ENCODE assay signal across 19 mouse cellular contexts in genomic region chr2:178169983-178170382, GRCm38 (mm10). TPM values are rescaled to one million over a fixed set of nuclear protein-coding genes. Genes with fewer than 3 reads are reported as not detected.
"Had no signal": no experiment of that assay in that cellular context is flagged by ENCODE, and none has a peak within 500 bp of the region (broad histone marks: within the 10 kb centered on the region; RNA-seq: fewer than 3 reads in every experiment).

No protein-coding gene starts in this region.

- H3K27me3 ChIP-seq: limb, embryonic 12.5 days; limb, embryonic 15.5 days; neural tube, embryonic 12.5 days had no signal

- H3K4me3 ChIP-seq: limb, embryonic 12.5 days; limb, embryonic 15.5 days; neural tube, embryonic 12.5 days had no signal

- H3K4me2 ChIP-seq: limb, embryonic 12.5 days; limb, embryonic 15.5 days; liver, embryonic 11.5 days; lung, embryonic 14.5 days; neural tube, embryonic 12.5 days had no signal

- H3K36me3 ChIP-seq: limb, embryonic 12.5 days; limb, embryonic 15.5 days; neural tube, embryonic 12.5 days had no signal

- H3K4me1 ChIP-seq: limb, embryonic 12.5 days; limb, embryonic 15.5 days had no signal

- H3K27ac ChIP-seq: kidney, postnatal 0 days; limb, embryonic 12.5 days; limb, embryonic 15.5 days; liver, embryonic 14.5 days; macrophage; neural tube, embryonic 12.5 days; stomach, postnatal 0 days had no signal

- DNase-seq: kidney, adult 2 months; kidney, postnatal 25 days; left cerebral cortex, postnatal 4 days; liver, postnatal 0 days; lung, embryonic 14.5 days; right cerebral cortex, postnatal 4 days; thymus, adult 2 months; thymus, postnatal 14 days had no signal

- ATAC-seq: intestine, postnatal 0 days; liver, postnatal 0 days; lung, postnatal 0 days had no signal

- H3K9ac ChIP-seq: limb, embryonic 12.5 days; limb, embryonic 15.5 days; liver, embryonic 14.5 days; liver, postnatal 0 days; lung, embryonic 14.5 days; neural tube, embryonic 12.5 days had no signal

- H3K9me3 ChIP-seq: limb, embryonic 12.5 days; limb, embryonic 15.5 days; neural tube, embryonic 12.5 days had no signal

RNA-seq across cellular contexts. Expression of gene Phactr3, which starts 51.2 kb away (rescaled TPM):
- total RNA-seq: megakaryocyte, adult 5-6 weeks had no signal
- polyA plus RNA-seq: liver, postnatal 0 days; macrophage had no signal
